Mouse (Mus musculus) kidney, adult 2 months (tissue): ENCODE data around the gene Capza1.

Source experiments
- CTCF ChIP-seq: fragments of 200-500 bp; conservative IDR thresholded peaks from 2 replicates; pipeline ENCODE4 v1.5.1; 2011; ENCODE audit warnings: low read depth, mild to moderate bottlenecking, control low read depth, low read length, moderate library complexity, mixed read lengths; ENCODE audit not compliant: insufficient read depth, insufficient read length
- POLR2A ChIP-seq: fragments of 200-500 bp; IDR thresholded peaks from one replicate; pipeline ENCODE4 v1.6.1; 2011; ENCODE audit warnings: low read depth, low read length, control low read depth

GRCm38 (mm10) chr3:104814746-104815145, 49.6 kb downstream of the Capza1 start:
- no peak for TF ChIP-seq CTCF
- no peak for TF ChIP-seq POLR2A
